Mouse (Mus musculus): ENCODE measurements at regions not wholly inside any gene's neighbourhood (a gene's known extent, or its start where the extent isn't known, plus 50 kb on each side); places are given as distances from the start of the nearest gene placed in this dataset.

DNA sequence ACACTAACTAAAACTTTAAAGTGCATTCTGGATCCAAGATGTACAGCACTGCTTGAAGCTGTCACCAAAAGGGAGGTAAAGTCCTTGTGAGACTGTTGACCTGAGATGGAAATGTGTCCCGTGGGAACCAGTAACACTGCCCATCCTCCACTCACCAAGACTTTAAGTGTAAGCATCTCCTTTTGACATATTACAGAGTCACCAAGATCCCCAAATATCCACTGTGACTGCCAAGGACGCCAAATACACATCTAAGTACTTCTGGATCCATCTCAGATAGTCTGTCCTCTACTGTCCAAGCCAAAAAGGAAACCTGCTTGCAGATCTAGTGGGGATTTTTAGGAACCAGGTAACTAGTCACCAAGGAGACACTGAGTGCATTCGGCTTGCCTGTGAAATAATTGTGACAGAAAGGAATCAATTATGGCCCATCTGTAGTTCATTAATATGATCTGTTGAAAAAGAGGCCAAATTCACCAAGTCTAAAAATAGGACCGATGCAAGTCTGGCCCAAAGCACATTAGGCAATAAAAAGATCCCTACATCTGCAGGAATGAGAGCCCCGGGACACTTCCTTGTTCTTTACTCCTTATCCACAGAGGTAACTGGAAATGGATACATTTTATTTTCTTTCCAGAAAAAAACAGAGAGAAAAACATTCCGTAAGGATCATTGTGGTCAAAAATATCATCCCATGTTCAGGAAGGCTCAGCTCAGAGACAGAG lies 157.8 kb upstream of the Irf2bp2 start:
- Histone ChIP-seq H3K36me3 (ENCODE audit: control insufficient read depth, insufficient read depth, low read length, poor library complexity, severe bottlenecking) (no peaks in the 10 kb centered on the region), H3K4me1 (ENCODE audit: control insufficient read depth, insufficient read depth, low read length) (no peaks in the 10 kb centered on the region), H3K27me3 (ENCODE audit: control insufficient read depth, insufficient read depth, low read length, poor library complexity, severe bottlenecking) (no peaks in the 10 kb centered on the region), H3K9me3 (replicated peaks; ENCODE audit: control insufficient read depth, insufficient read depth, low read length, poor library complexity, severe bottlenecking) (no peaks in the 10 kb centered on the region), H3K9ac (ENCODE audit: low read depth, poor library complexity, severe bottlenecking) (no peak overlapping the region), H3K4me3 (ENCODE audit: low read depth, low read length) (no peak overlapping the region), H3K27ac (ENCODE audit: insufficient read depth, low read length) (no peak overlapping the region)
- no peak for TF ChIP-seq EP300 (IDR thresholded peaks at IDR 0.05; ENCODE audit: insufficient read depth, low read depth, low read length)
- TF ChIP-seq CTCF (IDR thresholded peaks at IDR 0.05; ENCODE audit: low read depth, low read length), result no peak
- TF ChIP-seq POLR2A (IDR thresholded peaks at IDR 0.05; ENCODE audit: insufficient read depth, low read length), result no peak

DNA sequence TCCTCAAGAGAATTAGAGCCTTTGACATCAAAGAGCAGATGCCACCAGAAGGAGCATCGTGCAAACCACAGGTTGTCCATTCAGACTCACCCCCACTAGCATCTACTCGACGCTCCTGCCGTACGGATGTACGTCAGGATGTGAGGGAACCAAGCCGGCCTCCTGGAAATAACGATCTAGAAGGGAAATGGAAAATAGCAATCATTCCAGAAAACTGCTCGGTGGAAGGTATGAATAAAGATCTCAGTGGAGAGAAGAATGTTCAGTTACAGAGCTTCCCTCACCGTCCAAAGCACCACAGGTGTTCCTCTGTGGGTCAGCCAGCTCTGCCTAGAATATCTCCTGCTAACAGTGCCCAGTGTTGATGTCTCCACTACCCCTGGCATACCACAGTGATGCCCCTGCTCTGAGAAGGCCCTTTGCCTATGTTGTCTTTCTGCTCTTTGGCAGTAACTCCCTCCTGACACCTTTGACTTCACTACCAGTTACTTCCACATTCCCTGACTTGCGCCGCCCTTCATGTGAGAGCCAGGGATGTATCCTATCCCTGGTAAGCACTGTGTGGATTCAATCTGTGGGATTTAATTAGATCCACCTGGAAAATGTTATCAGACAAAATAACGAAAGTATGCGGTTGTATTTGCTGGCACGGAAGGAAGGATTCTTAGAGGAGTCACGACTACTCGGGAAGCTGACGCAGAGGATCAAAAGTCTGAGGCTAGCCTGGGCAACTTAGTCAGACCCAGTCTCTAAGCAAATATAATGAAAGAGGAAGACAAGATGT lies 152.4 kb upstream of the Irf2bp2 start:
- no peak for TF ChIP-seq EP300 (IDR thresholded peaks at IDR 0.05; ENCODE audit: insufficient read depth, low read depth, low read length)
- no peak for TF ChIP-seq POLR2A (IDR thresholded peaks at IDR 0.05; ENCODE audit: insufficient read depth, low read length)
- TF ChIP-seq CTCF (IDR thresholded peaks at IDR 0.05; ENCODE audit: low read depth, low read length), result no peak
- Histone ChIP-seq H3K9ac (ENCODE audit: low read depth, poor library complexity, severe bottlenecking) (no peak overlapping the region), H3K9me3 (replicated peaks; ENCODE audit: control insufficient read depth, insufficient read depth, low read length, poor library complexity, severe bottlenecking) (no peaks in the 10 kb centered on the region), H3K4me3 (ENCODE audit: low read depth, low read length) (no peak overlapping the region), H3K27ac (ENCODE audit: insufficient read depth, low read length) (no peak overlapping the region), H3K36me3 (ENCODE audit: control insufficient read depth, insufficient read depth, low read length, poor library complexity, severe bottlenecking) (no peaks in the 10 kb centered on the region), H3K4me1 (ENCODE audit: control insufficient read depth, insufficient read depth, low read length) (no peaks in the 10 kb centered on the region), H3K27me3 (ENCODE audit: control insufficient read depth, insufficient read depth, low read length, poor library complexity, severe bottlenecking) (no peaks in the 10 kb centered on the region)

DNA sequence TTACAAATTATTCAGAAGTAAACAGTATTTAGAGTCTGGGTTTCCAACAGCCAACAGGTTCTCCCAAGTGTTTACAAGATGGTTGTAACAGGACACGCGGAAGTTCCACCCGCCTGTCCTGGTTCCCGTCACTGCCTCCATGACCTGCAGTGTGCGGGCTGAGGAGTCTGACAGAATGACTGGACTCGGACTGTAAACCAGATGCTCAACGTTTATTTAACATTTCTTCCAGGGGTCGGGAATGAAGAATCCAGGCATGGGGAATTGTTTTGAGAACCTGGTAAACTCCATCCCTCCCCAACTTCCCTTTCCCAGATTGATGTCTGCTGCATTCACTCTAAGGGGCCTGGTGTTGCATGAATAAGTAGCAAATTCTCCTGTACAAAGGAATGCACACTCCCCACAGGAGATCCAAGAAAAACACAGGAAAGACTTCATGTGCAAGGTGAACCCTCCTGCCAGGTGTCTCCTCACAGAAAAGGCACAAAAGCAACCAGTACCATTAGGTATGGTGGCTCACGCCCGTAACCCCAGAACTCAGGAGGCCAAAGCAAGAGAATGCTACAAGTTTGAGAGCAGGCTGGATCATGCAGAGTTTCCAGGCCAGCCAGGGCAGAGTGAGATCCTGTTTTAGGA lies 151.1 kb upstream of the Irf2bp2 start:
- Histone ChIP-seq H3K27me3 (ENCODE audit: control insufficient read depth, insufficient read depth, low read length, poor library complexity, severe bottlenecking) (no peaks in the 10 kb centered on the region), H3K36me3 (ENCODE audit: control insufficient read depth, insufficient read depth, low read length, poor library complexity, severe bottlenecking) (no peaks in the 10 kb centered on the region), H3K9ac (ENCODE audit: low read depth, poor library complexity, severe bottlenecking) (no peak overlapping the region), H3K4me3 (ENCODE audit: low read depth, low read length) (no peak overlapping the region), H3K27ac (ENCODE audit: insufficient read depth, low read length) (no peak overlapping the region), H3K4me1 (ENCODE audit: control insufficient read depth, insufficient read depth, low read length) (no peaks in the 10 kb centered on the region), H3K9me3 (replicated peaks; ENCODE audit: control insufficient read depth, insufficient read depth, low read length, poor library complexity, severe bottlenecking) (no peaks in the 10 kb centered on the region)
- TF ChIP-seq EP300 (IDR thresholded peaks at IDR 0.05; ENCODE audit: insufficient read depth, low read depth, low read length), result no peak
- TF ChIP-seq CTCF (IDR thresholded peaks at IDR 0.05; ENCODE audit: low read depth, low read length), result no peak
- no peak for TF ChIP-seq POLR2A (IDR thresholded peaks at IDR 0.05; ENCODE audit: insufficient read depth, low read length)

- H3K27me3 ChIP-seq (ENCODE audit: control insufficient read depth, insufficient read depth, low read length, poor library complexity, severe bottlenecking), result no peaks in the 10 kb centered on the region
- no peak overlapping the region for H3K4me3 ChIP-seq (ENCODE audit: low read depth, low read length)
- H3K27ac ChIP-seq (ENCODE audit: insufficient read depth, low read length), result no peak overlapping the region
- H3K4me1 ChIP-seq (ENCODE audit: control insufficient read depth, insufficient read depth, low read length), result no peaks in the 10 kb centered on the region
- no peak overlapping the region for H3K9ac ChIP-seq (ENCODE audit: low read depth, poor library complexity, severe bottlenecking)
- no peaks in the 10 kb centered on the region for H3K36me3 ChIP-seq (ENCODE audit: control insufficient read depth, insufficient read depth, low read length, poor library complexity, severe bottlenecking)
- TF ChIP-seq CTCF (IDR thresholded peaks at IDR 0.05; ENCODE audit: low read depth, low read length), result no peak
- TF ChIP-seq EP300 (IDR thresholded peaks at IDR 0.05; ENCODE audit: insufficient read depth, low read depth, low read length), result no peak
- TF ChIP-seq POLR2A (IDR thresholded peaks at IDR 0.05; ENCODE audit: insufficient read depth, low read length), result no peak
- no peaks in the 10 kb centered on the region for H3K9me3 ChIP-seq (replicated peaks; ENCODE audit: control insufficient read depth, insufficient read depth, low read length, poor library complexity, severe bottlenecking)
Measured at GRCm38 (mm10) chr8:126743296-126743695, 149.5 kb upstream of the Irf2bp2 start.

DNA sequence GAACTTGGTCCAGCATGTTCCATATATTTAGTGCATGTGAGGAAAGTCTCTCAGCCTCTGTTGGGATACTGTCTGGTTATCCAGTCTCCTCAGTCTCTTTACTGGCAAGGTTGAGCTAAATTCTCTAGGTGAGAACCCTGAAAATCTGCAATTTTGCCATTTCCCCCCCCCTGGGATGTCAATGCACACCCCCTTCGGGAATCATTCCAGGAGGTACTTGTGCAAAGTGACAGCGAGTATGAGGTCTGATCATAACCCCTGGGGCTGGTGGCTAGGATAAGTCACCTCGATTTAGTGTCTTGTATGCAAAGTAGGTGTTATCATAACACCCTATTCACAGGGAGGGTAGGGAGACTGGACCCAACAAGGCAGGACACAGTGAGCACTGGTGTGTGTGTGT lies 148.3 kb upstream of the Irf2bp2 start:
- no peaks in the 10 kb centered on the region for H3K9me3 ChIP-seq (replicated peaks; ENCODE audit: control insufficient read depth, insufficient read depth, low read length, poor library complexity, severe bottlenecking)
- no peak overlapping the region for H3K27ac ChIP-seq (ENCODE audit: insufficient read depth, low read length)
- no peak overlapping the region for H3K4me3 ChIP-seq (ENCODE audit: low read depth, low read length)
- no peaks in the 10 kb centered on the region for H3K36me3 ChIP-seq (ENCODE audit: control insufficient read depth, insufficient read depth, low read length, poor library complexity, severe bottlenecking)
- no peaks in the 10 kb centered on the region for H3K27me3 ChIP-seq (ENCODE audit: control insufficient read depth, insufficient read depth, low read length, poor library complexity, severe bottlenecking)
- no peak overlapping the region for H3K9ac ChIP-seq (ENCODE audit: low read depth, poor library complexity, severe bottlenecking)
- TF ChIP-seq POLR2A (IDR thresholded peaks at IDR 0.05; ENCODE audit: insufficient read depth, low read length) (no peak), EP300 (IDR thresholded peaks at IDR 0.05; ENCODE audit: insufficient read depth, low read depth, low read length) (no peak)
- H3K4me1 ChIP-seq (ENCODE audit: control insufficient read depth, insufficient read depth, low read length), result no peaks in the 10 kb centered on the region

- H3K9ac ChIP-seq (ENCODE audit: low read depth, poor library complexity, severe bottlenecking), result no peak overlapping the region
- TF ChIP-seq POLR2A (IDR thresholded peaks at IDR 0.05; ENCODE audit: insufficient read depth, low read length) (no peak), EP300 (IDR thresholded peaks at IDR 0.05; ENCODE audit: insufficient read depth, low read depth, low read length) (no peak), CTCF (IDR thresholded peaks at IDR 0.05; ENCODE audit: low read depth, low read length) (no peak)
- H3K4me1 ChIP-seq (ENCODE audit: control insufficient read depth, insufficient read depth, low read length), result no peaks in the 10 kb centered on the region
- H3K9me3 ChIP-seq (replicated peaks; ENCODE audit: control insufficient read depth, insufficient read depth, low read length, poor library complexity, severe bottlenecking), result no peaks in the 10 kb centered on the region
- H3K36me3 ChIP-seq (ENCODE audit: control insufficient read depth, insufficient read depth, low read length, poor library complexity, severe bottlenecking), result no peaks in the 10 kb centered on the region
- no peak overlapping the region for H3K27ac ChIP-seq (ENCODE audit: insufficient read depth, low read length)
- H3K4me3 ChIP-seq (ENCODE audit: low read depth, low read length), result no peak overlapping the region
- no peaks in the 10 kb centered on the region for H3K27me3 ChIP-seq (ENCODE audit: control insufficient read depth, insufficient read depth, low read length, poor library complexity, severe bottlenecking)
Measured at GRCm38 (mm10) chr8:126741031-126741430, 147.2 kb upstream of the Irf2bp2 start.
